Mouse (Mus musculus) embryo, embryonic 11.5 days (tissue): ENCODE data around the gene Neurl2.
"Not testable (repeated sequence)": the region's sequence is repeated elsewhere in the genome, so short reads cannot be mapped to it uniquely, and the experiment has no call there.

Experiments used
- DNase-seq: peaks from one replicate; pipeline ENCODE4 v3.0.0-alpha.2; 2012; ENCODE audit warnings: low read depth, low spot score

Neurl2 gene

DNA sequence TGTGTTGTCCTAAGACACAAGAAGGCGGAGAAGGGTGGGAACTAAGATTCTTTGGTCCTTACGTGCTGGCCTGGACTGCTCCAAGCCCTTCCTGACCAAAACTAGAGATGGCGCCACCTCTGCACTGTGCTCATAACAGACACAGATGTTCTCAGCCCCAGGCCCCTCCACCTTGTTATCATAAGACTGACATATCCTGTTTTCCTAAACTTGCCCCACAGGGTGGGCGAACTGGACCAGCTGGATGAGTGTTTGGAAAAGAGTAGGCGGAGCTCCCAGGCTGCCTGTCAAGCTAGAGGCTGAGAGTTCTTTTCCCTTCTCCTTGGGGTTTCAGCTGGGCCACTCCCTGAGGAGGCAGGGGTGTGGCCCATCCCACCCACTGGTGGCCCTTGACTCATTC is 15.6 kb downstream of the Neurl2 start:
- DNase-seq = no peak

DNA sequence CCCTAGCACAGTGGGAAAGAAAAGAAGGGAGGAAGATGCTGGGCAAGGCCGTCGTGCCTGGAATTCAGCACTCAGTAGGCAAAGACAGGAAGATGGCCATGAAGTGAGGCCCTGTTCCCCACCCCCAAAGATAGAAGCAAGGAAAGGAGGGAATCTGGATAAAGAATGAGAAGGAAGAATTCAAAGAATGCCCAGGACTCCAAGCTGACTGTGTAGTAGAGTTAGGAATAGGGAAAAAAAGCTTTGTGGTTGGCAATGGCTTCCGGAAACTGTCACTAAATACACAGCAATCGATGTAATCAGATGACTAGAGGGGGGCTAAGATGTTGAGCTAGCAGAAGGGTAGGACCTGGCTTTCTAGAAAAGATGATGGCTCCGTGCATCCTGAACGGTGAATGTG is 16.1 kb downstream of the Neurl2 start:
- DNase-seq = no peak

DNA sequence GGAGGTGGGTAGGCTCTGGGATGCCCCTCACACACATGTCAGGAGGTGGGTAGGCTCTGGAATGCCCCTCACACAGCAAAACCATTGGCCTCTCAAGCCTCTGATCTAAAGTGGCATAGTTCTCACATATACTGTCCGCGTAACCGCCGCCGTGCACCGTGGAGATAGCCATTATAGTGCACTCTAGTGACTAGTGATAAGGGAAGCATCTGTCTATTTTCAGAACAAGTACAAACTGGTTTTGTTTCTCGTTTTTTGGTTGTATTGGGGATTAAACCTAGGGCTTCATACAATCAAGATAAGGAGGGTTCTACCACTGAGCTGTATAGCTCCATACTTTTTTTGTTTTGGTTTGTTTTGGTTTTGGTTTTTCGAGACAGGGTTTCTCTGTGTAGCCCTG is 17.4 kb downstream of the Neurl2 start:
- no peak for DNase-seq

DNA sequence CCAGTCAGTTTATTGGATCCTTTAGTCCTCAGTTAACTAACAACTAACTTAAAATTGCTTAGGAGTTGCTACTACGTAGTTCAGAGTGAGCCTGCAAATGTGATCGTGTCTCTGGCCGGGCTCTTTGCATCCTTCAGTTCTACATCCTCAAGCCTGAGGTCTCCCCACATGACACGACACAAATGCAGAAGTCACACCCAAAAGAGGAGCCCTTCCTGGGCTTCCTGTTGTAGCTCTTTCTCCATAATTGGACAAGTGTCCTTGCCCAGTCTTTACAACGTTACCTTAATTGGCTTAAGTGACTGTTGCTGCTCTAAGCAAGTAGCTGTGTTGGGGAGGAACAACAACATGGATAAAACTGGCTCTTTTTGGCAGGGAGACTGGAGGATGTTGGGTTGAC is 17.9 kb downstream of the Neurl2 start:
- no peak for DNase-seq

DNA sequence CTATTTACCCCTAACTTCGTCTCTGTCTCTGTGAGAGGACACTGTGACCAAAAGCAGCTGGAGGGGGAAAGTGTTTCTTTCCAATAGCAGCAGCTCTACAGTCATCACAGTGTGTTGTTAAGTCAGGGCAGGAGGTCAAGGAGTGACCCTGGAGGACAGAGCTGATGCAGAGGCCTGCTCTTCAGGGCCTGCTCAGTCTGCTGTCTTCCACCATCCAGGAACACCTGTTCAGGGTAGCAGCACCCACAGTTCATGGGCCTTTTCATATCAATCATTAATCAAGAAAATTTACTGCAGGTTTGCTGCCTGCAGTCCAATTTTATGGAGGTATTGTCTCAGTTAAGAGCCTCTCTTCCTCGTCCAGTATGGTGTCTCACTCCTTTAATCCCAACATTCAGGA is 19.7 kb downstream of the Neurl2 start:
- no peak for DNase-seq

DNA sequence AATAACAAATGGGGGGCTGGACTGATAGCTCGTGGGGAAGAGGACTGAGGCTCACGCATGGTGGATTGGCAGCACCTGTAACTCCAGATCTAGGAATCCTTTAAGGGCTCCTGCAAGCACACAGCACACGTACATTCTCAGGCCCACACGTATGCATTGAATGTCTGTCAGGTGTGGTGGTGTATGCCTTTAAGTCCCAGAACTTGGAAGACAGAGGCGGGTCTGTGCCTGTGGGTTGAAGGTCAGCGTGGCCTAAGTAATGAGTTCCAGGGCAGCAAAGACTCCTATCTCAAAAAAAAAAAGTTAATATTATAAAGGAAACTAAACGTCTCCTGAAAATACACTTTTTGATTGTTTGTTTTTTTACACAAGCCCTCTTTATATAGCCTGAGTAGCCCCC is 26.6 kb downstream of the Neurl2 start:
- DNase-seq = no peak

DNA sequence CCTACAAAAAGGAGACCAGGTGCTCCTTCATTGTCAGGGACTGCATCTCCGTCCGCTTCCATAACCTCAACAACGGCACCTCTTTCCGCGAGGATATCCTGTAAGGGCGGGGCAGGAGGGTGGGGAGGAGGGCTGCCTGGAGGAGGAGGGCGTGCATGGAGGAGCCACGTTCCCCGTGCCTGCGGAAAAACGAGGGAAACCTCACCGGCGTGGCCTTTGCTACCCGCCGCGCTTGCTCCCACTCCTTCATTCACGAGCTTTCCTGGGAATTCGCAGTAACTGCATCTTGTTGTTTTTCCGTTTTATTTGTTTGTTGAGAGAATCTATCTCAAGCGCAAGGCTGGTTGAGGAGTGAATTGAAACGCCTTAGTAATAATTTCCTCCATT is 27.9 kb downstream of the Neurl2 start:
- DNase-seq = no peak

DNA sequence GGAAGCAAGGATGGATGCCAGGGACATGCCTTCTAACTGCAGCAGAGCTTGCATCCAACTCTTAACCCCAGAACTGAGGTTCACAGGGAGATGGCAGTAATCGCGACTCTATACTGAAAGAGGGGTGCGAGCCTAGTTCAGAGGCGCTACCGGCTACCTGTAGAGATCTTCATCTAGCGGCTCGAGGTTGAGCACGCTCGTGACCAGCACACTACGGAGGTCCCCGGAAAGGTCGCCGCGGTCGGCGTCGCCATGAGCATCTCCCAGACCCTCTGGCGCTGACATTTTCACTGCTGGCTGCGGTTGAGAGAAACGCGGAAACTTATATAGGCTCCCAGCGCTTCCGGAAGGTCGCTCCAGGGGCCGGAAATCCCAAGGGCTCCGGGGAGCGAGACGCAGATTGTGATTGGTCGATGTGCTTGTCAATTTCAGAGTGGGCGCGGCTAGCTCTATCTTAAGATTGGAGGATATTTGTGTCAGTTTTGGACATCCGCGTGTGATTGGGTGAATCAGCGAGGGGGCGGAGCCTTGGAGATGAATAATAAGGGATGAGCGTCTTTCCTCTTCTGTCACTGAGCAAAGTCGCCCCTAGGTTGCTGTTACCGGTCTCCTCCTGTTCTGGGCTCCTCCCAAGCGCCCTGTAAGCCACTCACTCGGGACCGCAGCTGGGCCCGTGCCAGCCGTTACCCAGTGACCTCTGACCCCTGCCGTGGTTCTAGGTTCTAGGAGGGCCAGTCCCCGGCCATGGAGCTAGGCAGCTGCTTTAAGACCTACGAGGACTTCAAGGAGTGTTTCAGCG is 28.5 kb downstream of the Neurl2 start, which contains the start of the genes Acot8 and Zswim3:
Acot8 (minus strand) TSS at position 350 of the 799 bp plus-strand sequence.
Zswim3 (plus strand) TSS at position 566 of the 799 bp plus-strand sequence.
- peak; percentile 98 for DNase-seq

DNA sequence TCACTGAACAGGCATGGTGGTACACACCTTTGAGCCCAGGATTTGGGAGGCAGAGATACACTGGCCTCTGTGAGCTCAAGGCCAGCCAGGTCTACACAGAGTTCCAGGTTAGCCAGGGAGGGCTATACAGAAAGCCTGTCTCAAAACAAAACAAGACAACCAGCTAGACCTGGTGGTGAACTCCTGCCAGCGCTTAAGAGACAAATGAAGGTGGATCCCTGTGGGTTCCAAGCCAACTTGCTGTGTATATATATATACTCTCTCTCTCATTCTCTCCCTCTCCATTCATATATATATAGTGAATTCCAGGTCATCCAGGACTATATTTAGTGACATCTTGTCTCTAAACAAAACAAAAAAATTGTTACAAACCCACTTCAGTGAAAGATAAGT is 29.3 kb downstream of the Neurl2 start:
- DNase-seq = no peak

DNA sequence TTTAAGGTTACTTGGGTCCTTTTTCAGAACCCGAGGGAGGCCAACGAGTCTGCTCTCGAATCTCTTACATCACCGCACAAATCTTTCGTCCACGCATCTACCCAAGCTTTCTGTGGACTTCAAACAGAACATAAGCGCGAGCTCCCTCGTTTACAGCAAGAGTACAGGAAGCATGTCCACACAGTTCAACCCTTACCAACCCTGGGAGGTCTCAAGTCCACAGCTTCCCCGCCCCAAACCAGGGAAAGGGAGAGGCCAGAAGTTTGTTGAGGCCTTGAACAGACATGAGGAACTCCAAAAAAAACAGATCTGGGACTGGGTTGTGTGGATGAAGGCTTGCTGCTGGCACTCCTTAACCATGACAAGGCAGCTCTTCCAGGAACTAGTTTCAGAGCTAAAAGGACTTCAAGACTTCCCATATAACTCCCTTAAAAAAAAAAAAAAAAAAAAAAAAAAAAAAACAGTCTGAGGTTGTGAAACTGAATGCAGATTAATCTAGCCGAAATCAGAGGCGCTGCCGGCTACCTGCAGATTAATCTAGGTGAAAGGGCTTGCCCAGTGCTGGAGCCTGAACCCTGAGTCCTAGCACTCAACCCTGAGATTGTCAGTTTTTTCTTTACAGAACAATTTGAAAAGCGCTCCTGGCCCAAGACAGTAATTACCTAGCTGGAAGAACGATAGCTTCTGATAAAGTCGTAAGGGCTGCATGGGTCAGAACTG is 29.9 kb downstream of the Neurl2 start:
- no peak for DNase-seq

DNA sequence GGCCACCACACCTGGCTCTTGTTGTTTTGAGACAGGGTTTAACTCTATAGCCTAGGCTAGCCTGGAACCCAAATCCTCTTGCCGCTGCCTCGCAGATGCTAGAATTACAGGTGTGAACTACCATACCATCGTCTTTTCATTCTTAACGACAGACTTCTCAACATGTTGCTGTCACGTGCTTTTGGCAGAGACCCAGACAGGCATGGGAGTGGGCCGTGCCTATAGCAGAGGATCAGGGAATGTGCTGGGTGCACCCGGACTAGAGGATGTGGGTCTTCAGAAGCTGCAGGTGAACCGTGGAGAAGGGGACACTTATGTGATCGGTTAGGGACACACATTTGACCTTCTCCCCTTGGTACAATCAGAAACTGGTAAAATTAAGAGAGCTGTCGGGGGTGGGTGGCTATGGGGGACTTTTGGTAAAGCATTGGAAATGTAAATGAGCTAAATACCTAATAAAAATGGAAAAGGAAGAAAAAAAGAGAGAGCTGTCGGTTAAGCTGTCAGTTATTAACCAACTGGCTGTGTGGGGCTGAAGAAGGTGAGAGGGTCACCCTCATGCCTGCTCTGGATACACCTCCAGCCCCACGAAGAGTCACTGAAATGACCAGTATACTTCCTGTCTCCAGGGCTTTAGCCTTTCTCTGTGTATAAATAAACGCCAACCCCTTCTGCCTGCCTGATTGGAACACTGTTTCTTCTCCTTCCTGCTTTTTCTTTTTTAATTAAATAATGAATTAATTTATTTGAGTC is 32.8 kb downstream of the Neurl2 start:
- DNase-seq = no peak

DNA sequence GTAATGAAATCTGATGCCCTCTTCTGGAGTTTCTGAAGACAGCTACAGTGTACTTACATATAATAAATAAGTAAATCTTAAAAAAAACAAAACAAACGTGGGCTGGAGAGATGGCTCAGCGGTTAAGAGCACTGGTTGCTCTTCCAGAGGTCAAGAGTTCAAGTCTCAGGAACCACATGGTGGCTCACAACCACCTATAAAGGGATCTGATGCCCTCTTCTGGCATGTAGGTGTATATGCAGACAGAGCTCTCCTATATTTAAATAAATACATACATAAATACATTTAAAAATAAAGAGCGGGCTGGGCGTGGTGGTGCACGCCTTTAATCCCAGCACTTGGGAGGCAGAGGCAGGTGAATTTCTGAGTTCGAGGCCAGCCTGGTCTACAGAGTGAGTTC is 34.7 kb downstream of the Neurl2 start:
- DNase-seq = not testable (repeated sequence)

DNA sequence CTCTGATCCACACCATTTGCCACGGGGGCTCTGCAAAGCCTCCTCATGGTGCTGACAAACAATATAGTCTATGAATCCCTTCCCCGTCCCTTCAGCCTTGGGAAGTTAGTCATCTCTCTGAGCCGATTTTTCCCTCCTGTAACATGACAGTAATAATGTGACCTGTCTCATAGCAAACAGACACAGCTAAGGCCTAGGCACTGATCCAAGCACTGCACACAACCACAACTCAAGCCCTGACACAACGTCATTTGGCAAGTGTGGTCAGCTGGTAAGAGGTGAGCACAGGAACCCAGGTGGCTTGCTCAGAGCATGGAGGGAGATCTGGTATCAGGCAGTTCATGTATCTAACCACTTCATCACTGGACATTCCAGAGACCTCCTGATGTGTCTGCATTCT is 37.4 kb downstream of the Neurl2 start:
- no peak for DNase-seq

DNA sequence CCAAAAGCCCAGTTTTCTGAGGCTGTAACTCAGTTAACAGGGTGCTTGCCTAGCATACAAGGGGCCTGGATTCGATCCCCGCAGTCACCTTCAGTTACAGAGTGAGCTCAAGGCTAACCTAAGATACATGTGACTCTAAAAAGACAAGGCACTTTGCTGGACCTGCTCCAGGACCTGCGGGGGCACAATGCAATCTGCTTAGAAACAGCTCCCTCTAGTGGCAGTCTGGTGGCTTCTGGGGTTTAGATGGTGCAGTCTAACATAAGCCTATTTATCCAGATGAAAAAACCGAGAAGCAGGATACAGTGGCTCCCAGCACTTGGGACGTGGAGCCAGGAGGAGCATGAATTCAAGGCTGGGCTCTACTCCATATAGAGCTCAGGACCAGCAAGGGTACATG is 39.0 kb downstream of the Neurl2 start:
- DNase-seq = peak; percentile 74

DNA sequence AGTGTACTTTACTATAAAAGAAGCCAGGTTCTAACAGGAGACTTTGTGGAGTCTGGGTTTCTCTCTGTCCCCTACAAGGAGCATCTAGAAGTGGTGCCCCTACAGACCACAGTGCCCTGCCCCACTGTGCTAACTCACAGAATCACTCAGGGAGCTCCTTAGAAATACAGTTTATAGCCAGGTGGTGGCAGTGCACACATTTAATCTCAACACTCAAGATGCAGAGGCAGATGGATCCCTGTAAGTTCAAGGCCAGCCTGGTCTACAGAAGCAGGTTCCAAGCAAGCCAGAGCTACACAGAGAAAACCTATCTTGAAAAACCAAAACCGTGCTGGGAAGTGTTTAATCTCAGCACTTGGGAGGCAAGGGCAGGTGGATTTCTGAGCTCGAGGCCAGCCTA is 39.5 kb downstream of the Neurl2 start:
- DNase-seq = no peak

DNA sequence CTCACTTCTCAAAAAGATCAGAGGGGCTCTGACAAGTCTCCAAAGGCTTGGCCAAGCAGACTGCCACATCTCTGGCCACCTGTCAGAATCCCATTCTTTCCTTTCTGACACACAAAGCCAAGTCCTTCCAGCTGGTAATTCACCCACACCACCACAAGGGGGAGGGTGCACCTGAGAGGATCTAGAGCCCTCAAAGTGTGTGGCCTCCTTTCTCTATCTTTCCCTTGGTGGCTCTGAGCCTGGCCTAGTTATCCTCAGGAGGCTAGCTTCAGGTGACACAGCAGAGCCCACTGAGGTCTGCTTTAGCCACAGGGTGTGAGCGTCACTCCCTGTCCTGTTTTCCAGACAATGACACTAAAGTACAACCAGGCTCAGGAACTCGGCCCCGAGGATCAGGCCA is 40.0 kb downstream of the Neurl2 start:
- DNase-seq = no peak

DNA sequence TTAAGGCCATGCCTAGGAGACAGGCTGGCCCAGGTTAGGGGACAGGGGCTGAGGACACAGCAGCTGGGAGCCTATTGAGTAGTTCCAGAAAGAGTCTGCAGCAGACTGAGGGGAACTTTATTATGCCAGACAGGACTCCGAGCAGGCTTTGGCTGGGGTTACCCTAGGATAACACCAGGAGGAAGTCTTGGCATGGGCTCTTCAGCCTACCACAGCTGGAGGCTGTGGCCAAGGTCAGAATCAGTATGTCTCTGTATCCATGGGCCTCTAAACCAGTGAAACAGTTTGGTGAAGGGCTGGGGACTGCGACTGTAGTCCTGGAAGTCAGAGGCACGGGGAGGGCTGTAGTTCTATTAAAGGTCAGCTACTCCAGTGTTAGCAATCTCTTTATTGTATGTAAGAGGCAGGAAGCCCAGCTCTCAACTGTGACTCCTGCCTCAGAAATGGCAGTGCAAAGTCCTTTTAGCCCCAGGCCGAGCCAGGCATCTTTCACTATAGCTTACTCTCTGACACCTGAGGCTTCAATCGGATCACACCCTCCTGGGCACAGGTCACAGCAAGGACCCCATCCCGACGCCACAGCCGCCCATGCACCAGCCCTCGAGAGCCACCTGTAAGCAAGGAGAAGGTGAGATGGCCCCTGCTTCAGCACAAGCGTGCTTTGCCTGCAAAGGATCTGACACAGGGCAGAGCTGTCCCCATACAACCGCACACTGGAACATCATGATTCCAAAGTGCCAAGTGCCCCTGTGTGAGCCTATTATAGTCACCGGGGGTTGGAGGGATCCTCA is 40.7 kb downstream of the Neurl2 start:
- DNase-seq = no peak

DNA sequence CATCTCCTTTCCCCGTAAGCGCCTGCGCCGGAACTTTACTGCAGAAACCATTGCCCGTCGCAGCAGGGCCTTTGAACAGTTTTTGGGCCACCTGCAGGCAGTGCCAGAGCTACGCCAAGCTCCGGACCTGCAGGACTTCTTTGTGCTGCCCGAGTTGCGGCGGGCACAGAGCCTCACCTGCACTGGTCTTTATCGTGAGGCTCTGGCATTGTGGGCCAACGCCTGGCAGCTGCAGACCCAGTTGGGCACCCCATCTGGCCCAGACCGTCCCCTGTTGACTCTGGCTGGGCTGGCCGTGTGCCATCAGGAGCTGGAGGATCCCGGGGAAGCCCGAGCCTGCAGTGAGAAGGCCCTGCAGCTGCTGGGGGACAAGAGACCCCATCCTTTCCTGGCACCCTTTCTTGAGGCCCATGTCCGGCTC is 41.4 kb downstream of the Neurl2 start:
- DNase-seq = no peak

DNA sequence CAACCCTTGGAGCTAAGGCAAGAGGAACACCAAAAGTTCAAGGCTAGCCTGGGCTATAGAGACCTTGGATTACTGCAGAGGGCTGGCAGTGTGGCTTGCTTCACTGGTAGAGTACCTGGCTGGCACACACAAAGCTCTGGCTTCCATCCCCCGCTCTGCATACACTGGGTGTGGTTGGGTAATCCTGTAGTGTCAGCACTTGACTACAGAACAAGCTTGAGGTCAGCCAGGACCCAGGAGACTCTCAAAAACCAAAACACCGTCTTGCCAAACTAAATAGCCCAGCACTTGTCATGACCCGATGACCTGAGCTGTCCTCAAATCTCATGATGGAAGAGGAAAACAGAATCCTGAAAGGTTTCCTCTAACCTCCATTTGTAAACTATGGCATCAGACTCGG is 42.8 kb downstream of the Neurl2 start:
- no peak for DNase-seq

DNA sequence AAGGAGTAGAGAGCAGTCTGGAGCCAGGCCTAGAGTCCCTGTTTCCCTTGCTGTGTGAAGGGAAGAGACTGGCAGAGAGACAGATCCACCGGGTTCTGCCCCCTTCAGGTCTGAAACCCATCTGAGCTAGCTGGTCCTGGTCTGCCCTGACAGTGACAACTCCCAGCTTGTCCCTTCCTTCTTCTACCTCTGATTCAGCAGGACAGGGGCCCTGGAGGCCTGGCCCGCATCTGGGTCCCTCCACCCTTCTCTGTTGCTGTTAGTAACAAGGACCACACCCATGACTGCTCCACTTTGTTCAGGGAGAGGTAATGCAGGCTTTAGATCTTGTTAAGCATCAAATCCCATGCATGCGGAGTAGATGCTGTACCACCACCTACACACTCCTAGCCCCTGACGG is 44.8 kb downstream of the Neurl2 start:
- no peak for DNase-seq

DNA sequence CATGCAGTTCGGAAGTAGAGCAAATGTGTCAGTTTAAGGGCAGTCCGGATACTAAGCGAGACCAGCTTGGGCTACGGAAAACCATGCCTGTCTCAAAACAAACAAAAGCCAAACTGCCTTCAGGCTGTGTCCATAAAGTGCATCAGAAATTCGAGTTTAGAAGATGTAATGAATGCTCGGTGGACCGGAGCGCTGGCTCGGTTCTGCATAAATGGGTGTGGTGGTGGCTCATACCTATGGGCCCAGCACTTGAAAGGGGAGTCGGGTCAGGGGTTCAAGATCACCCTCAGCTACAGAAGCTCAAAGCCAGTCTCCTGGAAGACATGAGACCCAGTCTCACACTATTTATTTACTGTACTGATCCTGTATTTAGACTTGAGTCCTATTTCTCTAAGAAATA is 45.5 kb downstream of the Neurl2 start:
- DNase-seq = no peak

DNA sequence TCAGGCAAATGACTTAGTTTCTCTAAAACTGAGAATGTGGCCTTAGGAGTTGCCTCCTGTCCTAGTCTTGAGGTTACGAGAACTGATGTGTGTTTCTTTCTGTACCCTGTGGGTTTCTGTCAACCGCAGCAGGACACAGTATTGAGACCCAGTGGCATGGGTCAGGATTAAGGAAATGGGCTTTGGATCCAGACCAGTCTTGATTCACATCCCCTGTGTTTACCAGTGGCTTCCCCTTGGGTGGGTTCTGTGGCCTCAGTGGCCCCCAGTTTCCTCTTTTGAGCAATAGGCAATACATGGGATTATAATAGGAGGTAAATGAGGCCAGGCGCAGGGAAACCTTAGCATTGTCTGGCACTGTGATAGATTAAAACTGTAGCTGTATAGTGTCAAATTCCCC is 46.2 kb downstream of the Neurl2 start:
- DNase-seq = no peak
